Mouse (Mus musculus) lung, postnatal 14 days (tissue): Measurements from ENCODE around the gene Slc16a3.

Experiments used
- DNase-seq: peaks from one replicate; pipeline ENCODE4 v3.0.0; 2021

Slc16a3 gene

DNA sequence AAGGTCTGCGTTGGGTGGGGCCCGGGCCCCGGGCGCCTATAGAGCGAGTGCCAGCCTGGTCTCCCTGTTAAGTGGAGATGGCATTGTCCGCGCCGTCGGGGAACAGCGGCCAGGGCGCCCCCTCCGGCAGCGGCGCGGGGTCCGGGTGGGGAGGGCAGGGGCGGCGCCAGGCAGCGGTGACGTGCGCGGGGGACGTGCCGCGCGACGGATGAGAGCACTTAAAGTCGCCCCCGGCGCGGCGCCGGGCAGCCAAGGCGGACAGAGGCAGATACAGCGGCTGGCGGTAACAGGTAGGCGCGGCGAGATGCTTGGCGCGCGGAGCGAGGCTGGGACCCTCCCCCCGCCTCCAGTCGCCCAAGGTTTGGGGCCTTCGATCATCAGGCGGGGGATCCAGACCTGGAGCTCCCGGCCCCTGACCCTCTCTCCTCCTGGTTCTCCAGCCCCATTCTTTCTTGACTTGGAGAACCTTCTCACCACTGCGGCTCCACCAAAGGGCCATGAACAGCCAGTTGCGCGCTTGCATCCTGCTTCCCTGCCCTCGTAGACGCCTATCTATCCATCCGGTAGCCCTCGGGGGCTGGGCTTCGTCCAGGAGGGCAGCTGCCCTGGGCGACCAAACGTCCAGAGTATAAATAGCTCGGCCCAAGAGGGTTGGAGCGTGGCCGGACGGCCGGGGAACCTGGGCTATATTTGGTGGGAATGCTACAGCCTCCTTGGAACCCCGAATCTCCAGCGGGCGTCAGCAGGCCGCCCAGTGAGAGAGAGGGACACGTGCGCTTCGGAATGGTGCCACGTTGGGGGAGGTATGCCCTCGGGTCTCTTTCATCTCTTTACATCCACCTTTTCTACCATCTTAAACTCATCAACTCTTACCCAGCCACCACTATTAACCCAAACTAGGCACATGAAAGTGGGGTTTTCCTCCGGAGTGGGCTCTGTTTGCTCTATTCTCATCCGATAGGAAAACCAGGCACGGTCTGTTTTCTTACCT is 876 bp downstream of the Slc16a3 start:
- DNase-seq: peak; percentile 46

GRCm38 (mm10) chr11:120949863-120950262 is 1.6 kb downstream of the Slc16a3 start:
- DNase-seq: no peak

GRCm38 (mm10) chr11:120950281-120951202 is 2.3 kb downstream of the Slc16a3 start:
- peak; percentile 87 for DNase-seq

DNA sequence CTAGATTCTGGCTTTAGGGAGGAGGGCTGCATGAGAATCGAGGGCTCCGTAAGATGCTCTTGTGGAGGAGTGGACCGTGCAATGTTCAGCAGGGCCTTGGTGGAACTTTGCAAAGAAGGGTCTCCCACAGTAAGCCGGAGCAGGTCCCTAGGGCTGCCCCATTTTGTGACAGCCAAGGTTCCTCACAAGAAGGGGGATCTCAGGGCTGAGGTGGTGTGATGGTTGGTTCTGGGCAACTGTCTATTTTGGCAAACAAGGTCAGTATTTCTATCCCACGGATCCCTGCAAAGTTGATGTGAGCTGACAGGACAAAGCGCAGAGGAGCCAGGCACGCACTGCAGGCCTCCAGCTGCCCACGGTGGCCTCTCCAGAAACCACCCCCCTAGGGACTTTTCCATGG is 3.0 kb downstream of the Slc16a3 start:
- DNase-seq: no peak

DNA sequence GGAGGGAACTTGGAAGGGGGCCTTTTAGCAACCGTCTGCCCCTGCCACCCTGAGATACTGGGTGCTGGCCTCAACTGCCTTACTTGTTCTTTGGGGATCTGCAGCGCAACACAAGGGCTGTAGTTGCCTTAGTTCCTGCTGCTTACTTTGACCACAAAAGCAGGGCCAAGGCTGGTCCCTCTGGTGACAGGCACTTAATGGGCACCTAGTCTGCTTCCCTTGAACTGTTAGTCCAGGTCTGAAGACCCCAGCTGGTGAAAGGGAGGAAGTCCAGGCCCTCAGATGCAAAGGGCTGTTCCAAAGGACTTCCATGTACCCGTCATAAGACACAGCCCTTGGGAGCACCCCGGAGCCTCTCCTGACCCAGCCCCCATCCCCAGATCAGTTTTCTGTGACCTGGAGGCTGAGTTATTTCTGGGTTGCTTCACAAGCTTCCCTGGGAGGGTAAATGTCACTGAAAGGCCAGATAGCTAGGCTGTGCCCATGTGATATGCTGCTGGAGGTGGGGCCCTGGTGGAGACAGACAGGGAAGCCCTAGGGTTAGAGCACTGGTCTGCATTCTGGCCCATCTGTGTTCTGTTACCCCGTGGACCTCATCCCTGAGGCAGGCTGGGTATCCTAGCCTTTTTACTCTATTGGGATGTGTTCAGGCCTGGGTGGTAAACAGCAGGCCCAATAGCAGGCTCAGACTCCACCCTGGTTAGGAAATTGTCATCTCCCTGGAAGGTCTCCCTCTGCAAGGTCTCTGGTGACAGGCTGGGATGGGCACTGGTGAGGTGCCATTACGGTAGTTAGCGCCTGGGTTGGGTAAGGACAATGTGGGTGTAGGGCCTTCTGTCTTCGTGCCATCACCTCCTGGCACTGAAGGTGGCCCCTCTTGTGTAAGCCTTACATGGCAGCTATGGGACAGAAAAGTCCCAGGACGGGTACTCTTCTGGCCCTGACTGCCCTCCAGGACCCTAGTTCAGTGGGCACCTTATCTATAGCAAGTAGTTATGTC is 3.8 kb downstream of the Slc16a3 start:
- DNase-seq: no peak

DNA sequence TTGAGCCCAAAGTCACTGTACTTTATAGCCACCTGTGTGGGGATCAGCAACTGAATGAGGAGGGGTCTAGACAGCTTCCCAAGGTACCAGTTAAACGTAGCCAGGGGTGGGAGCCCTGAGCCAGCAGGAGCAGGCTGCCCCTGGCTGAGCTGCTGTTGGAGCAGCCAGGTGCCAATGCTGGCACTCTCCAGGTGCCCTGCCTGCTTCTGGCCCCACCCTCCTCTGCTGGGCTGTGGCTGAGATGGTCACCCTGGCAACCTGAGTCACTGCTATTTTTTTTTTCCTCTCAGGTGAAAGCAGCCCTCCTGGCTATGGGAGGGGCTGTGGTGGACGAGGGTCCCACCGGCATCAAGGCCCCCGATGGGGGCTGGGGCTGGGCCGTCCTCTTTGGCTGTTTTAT is 6.7 kb downstream of the Slc16a3 start:
- DNase-seq: peak; percentile 22

DNA sequence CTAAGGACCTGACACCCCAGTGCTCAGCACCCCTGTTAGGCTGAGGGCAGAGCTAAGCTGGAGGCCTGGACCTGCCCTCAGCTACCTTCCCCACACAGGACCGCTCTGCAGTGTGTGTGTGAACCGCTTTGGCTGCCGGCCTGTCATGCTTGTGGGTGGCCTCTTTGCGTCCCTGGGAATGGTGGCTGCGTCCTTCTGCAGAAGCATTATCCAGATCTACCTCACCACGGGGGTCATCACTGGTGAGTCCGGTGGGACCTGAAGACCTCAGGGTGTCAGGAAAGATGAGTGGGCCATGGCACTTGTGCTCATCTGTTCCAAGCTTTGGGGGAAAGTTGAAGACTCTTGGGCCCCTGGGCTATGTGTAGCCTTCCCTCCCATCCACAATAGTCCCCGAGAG is 7.4 kb downstream of the Slc16a3 start:
- DNase-seq: no peak

DNA sequence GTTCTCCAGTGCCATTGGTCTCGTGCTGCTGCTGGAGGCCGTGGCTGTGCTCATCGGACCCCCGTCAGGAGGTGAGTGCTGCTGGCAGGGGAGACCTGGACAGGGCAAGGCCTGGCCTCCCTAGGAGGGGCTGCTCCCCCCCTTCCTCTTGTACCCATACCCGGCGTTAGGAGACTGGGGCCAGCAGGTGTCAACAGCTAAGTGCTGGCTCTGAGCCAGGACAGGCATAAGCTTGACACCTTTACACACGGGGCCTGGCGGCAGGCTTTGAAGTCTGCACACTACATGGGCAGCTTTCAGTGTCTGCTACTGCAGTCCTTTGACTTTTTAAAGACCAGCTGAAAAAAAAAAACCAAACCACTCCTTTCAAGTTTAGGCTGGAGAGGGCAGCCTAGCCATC is 8.8 kb downstream of the Slc16a3 start:
- no peak for DNase-seq

DNA sequence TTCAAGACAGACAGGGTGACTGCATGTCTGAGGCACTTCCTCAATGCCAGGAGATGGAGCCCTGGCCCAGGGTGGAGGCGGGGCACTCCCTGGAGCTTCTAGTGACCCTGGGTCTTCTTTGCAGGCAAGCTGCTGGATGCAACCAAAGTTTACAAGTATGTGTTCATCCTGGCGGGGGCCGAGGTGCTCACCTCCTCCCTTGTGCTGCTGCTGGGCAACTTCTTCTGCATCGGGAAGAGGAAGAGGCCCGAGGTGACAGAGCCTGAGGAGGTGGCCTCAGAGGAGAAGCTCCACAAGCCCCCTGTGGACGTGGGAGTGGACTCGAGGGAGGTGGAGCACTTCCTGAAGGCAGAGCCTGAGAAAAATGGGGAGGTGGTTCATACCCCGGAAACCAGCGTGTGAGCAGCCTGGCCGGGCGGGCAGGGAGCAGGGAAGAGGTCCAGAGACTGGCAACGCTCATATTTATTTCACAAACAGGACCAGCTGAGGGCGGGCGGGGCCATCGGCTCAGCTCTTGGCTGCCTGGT is 9.5 kb downstream of the Slc16a3 start:
- DNase-seq: peak; percentile 40

- DNase-seq: no peak
These were observed 10.8 kb downstream of the Slc16a3 start for GRCm38 (mm10) chr11:120959066-120959465.

DNA sequence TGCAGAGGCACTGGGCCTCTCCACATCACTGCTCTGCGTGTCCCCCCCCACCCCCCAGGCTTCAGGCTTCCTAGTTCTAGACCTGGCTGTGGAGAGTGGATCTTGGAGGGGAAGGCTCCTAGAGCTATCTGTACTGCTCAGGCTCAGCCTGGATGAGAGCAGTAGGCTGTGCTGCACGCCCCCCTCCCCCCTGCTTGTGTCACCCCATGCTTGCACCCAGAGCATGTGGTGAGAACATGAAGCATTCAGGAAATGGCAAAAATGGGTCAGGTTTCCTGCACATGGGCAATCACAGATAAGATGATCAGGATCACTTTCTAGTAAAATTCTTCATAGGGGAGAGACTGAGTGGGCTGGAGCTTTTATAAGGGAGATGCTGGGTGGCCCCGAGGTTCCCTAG is 11.3 kb downstream of the Slc16a3 start:
- no peak for DNase-seq

DNA sequence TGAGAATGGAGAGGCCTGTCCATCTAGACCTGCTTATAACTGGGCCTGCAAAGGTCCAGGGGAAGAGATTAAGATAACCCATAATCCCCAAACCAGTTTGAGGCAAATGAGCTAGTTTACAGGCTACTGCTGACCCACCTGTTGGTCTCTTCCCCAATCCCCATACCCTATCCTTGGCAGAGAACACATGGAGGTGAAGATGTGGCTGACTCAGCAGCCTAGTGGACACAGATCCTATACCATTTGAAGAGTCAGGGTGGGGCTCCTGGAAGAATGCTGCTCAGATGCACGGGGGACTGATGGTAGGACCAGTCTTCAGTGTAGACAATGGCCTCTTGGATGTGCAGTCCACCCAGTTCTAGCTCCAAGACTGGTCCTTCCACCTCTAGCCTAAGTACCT is 12.0 kb downstream of the Slc16a3 start:
- DNase-seq: no peak

DNA sequence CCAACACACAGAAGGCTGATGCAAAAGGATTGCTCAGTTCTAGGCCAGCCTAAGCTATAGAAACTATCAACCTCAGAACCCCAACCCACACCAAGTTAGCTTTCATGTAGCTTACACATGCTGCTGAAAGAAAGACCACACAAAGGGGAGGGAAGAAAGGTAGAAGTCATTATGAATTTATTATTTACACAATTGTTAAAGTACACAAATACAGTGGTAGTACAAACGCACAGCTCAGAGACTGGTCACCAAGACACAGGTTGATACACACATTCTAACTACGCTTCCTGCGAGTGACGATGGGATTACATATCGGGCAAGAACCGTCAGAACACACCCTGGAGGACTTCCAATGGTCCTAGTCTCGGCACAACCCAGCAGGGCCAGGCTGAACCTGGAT is 13.3 kb downstream of the Slc16a3 start:
- no peak for DNase-seq

GRCm38 (mm10) chr11:120962050-120962771 is 13.9 kb downstream of the Slc16a3 start:
- DNase-seq: no peak

DNA sequence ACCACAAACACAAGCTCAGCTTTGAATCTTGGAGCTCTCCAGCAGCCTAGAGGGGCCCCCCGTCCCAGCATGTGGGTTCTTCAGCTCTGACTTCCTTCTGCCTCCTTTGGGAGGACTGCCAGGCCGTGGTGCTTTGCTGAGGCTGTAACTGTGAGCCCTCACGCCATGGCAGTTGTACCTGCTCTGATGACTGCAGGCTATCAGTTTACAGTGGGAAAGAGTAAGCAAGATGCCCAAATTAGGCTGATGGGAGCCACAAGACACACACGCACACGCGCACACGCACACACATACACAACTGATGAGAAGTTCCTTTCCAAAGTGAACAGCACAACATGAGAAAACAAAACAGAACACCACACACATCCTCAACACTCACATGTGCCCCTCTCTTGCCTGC is 14.6 kb downstream of the Slc16a3 start:
- no peak for DNase-seq

GRCm38 (mm10) chr11:120964195-120965157 is 16.2 kb downstream of the Slc16a3 start:
- DNase-seq: no peak

GRCm38 (mm10) chr11:120965587-120965986 is 17.3 kb downstream of the Slc16a3 start:
- no peak for DNase-seq

DNA sequence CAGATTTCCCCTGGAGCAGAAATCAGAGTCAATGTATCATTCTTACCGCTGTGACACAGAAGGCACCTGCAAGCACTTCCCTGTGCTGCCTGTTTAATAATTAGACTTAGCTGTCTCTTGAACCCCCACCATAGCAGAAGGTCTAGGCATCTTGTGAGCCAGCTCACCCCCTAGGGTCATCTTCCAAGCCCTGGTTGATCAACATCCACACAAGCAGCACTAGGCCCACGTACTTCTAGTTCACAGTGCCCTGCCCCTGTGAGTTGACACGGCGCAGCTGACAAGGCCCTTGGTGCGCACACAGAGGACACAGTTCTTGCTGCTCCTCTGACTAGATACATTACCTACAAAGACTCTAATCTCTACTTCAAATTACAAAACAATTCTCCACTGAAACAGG is 21.5 kb downstream of the Slc16a3 start:
- no peak for DNase-seq

DNA sequence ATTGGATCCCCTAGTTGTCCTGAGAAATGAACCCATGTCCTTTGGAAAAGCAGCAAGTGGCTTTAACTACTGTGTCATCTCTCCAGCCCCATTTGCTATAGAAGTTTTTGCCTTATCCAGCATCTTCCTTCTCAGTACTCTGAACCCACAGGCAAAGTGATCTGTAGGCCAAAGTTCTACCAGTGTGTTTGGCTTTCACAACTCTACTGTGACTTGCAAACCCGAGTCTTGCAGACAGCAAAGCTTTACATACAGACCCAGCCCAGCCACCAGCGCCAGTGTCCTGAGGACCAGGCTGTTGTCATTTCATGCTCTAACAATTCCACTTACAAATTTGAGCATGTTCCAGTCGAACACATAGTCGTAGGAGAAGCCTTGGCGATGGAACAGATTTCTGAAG is 23.0 kb downstream of the Slc16a3 start:
- no peak for DNase-seq

GRCm38 (mm10) chr11:120973318-120973717 is 25.0 kb downstream of the Slc16a3 start:
- no peak for DNase-seq
